Mouse (Mus musculus) G1E (cell line): ENCODE results near the gene H1fnt.

Source experiments
- CTCF ChIP-seq: IDR thresholded peaks from 2 replicates; pipeline ENCODE4 v1.5.1; 2012; ENCODE audit warnings: low read depth, low read length, inconsistent platforms, mixed read lengths
- GATA1 ChIP-seq: IDR thresholded peaks from 2 replicates; pipeline ENCODE4 v1.6.1; 2012; ENCODE audit warnings: borderline replicate concordance, low read length, inconsistent platforms, mixed read lengths
- GATA2 ChIP-seq: IDR thresholded peaks from 2 replicates; pipeline ENCODE4 v1.6.1; 2012; ENCODE audit warnings: low read depth, low read length, inconsistent platforms, borderline replicate concordance
- POLR2AphosphoS5 ChIP-seq: IDR thresholded peaks from 2 replicates; pipeline ENCODE4 v1.6.1; 2012; ENCODE audit warnings: low read depth, low read length, inconsistent platforms; ENCODE audit not compliant: insufficient replicate concordance
- TAL1 ChIP-seq: conservative IDR thresholded peaks from 2 replicates; pipeline ENCODE4 v1.6.1; 2012; ENCODE audit warnings: low read depth, low read length, inconsistent platforms, mixed read lengths

DNA sequence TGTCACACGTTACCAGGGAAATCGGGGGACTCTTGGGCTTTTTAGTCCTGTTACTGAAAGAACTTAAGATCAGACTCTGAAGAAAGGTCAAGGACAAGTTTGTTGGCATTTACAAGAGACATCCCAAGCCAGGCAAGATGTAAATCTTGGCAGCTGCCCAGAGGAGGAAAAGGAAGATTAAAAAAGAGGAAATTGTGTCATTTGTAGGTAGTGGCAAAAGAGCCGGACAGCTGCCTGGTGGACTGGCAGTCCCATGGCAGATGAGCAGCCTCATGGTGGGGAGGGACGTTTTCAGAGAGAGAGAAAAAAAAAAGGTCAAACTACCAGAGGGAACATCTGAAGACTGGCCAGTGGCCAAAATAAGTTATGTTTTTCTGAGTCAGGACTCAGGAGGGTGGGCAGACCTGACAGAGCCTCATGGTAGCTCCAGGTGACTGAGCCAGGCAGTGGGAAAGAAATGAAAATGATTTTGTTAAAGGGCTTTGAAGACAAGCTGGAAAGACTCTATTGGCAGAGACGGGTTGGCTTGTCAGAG lies 43.7 kb downstream of the H1fnt start:
- TF ChIP-seq CTCF = no peak
- TF ChIP-seq GATA1 = no peak
- TF ChIP-seq TAL1 = no peak
- TF ChIP-seq POLR2AphosphoS5 = no peak
- no peak for TF ChIP-seq GATA2
